Mouse (Mus musculus): Measurements from ENCODE around the gene Gm17617.
"Not testable (repeated sequence)": the region's sequence is repeated elsewhere in the genome, so short reads cannot be mapped to it uniquely, and the experiment has no call there.

Gene Gm17617

DNA sequence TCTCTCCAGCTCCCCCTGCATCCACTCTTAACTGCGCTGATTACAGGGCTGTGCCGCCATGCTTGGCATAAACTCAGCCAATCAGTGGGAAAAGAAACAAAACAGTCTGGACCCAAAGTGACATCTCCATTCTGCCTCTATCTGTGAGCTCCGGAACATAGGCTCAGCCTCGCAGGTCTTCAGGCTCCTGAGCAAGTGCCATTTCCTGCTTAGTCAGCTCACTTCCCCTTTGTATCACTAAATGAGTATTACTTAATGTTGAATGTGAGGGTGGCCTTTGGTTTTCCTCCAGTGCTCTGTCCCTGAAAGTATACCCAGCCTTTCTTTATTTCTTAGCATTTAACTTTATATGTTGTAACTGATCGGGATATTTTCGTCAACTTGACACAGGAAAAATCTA lies 8.4 kb downstream of the Gm17617 start:
- DNase-seq, result no peak

DNA sequence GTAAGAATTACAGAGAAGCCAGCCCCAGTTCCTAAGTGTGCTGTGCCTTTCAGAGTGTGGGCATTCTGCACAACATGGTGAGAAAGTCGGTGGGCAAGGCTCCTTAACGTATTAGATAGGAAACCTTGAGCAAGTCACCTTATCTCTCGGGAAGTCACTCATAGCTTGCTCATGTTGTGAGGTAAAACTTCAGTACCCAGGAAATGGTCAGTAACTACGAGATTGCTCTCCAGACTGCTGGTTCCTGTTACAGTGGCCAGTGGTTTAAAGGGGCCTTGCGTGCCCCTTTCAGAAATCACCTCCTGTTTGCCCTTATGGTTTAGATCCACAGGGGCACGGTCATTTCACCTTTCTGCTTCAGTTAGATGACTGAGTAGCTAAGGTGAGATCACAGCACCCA lies 19.0 kb downstream of the Gm17617 start:
- no peak for DNase-seq

DNA sequence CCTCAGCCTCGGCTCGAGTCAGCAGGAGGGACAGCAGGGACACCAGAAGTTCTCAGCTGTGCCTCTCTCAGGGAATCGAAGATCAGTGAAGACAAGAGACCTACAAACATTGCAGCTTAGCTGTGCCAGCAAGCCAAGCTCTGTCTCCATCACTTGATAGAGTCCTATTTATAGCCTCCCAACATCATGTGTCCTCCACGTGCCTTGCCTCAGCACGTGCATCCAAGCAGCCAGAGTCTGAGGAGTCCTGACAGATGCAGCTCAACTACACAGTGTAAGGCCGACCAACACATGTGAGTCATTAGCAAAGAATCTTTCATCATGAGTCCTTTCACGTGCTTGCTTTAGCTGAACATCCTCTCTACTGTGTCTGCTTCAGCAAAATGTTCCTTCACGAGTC lies 25.7 kb downstream of the Gm17617 start:
- peak; percentile 44 for DNase-seq

DNA sequence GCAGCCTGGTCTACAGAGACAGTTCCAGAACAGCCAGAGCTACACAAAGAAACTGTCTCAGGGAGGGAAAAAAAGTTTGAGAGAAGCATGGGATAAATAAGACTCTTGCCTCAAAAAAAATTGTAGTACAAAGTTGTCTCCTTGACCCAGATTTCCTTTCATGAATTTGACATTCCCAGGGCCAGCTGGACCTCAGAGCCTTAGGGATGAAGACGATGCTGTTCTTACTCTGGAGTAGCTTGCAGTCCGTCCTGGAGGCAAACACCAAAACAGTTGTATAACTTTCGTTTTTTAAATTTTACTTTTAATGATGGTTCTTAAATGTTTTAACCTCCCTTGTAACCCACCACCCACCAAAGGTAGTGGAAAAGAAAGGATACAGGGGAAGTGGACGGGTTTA lies 26.2 kb downstream of the Gm17617 start:
- DNase-seq, result no peak

DNA sequence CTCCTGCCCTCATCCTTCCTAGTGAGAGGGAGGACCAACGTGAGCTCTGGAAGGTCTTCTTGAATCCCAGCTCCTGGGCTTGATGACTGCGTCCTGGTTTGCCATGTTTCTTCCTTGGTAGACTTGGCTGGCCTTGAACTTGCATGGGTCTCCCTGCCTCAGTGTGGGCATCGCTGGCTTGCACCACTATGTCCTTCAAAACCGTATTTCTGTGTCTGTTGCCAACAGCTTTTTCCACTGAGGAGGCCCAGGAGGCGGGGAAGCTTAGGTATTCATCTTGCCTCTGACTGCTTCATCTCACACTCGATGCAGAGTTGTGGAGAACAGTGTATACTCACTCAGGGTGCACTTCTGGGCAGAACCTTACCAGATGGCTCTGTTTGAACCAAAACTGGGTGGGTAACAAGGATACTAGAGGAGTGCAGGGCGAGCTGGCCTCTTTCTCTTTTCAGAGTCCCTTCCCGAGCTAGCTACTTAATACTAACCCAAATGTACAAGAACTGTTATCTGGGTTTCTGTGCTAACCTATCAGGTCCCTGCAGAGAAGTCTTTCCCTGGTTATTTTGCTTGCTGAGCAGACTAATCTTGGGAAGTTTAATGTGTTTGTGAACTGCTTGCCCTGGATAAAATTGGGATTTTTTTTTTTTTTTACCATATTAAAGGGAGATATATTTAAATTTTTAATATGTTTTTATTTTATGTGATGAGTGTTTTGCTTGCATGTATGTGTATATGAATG lies 27.2 kb downstream of the Gm17617 start:
- peak; percentile 7 for DNase-seq

DNA sequence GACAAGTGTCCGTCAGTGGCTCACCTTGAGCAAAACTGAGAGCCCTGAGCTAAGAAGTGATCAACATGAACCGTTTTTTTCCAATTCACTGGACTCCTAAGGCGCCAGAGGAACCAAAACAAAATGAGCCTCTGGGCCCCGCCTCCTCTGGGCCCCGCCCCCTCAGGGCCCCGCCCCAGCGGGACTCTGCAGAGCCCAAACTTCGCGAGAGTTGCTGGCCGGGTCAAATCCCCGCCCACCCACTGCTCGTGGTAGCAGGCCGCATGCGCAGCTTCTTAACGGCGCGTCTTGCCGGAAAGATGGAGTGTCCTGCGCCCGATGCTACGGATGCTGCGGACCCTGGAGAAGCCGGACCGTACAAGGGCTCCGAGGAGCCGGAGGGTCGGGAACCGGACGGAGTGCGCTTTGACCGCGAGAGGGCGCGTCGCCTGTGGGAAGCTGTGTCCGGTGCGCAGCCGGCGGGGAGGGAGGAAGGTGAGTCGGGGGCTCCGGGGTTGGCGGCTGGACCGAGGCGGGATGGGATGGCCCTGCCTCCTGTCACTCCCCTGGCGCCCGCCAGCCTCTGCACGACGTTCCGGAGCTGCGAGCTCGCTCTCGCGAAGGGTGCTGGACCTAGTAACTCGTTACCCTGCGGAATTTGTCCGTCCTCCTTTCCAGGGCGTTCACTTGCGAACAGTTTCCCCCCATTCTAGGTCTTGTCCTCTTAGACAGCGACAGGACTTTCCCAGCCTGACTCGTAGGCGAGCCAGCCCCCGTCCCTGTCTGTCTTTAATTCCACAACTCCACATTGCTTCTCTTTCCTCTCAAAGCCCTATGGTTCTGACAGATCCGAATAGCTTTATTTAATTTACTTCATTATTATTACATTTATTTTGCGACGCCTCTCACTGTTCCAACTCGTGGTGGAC lies 28.0 kb downstream of the Gm17617 start, which contains the start of gene Zfp346:
Gene Zfp346 (plus strand): TSS at position 267 of the 908 bp plus-strand sequence.
- DNase-seq, result peak; percentile 98

DNA sequence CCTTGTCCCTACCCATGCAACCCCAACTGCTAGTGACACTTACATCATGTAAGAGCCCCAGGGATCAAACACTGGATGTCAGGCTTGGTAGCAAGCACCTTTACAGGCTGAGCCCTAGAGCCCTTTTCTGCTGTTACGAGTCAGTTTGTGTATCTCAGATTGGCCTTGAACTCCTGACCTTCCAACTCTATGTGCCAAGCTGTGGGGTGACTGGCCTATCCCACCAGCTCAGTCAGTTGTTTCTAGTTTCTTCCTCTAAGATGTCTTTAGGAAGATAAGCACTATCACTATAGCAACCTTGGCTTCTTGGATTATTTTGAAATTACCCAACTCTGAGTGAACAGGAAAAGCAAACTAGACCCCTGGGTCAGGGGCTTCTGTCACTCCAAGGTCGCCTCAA lies 30.0 kb downstream of the Gm17617 start:
- no peak for DNase-seq

DNA sequence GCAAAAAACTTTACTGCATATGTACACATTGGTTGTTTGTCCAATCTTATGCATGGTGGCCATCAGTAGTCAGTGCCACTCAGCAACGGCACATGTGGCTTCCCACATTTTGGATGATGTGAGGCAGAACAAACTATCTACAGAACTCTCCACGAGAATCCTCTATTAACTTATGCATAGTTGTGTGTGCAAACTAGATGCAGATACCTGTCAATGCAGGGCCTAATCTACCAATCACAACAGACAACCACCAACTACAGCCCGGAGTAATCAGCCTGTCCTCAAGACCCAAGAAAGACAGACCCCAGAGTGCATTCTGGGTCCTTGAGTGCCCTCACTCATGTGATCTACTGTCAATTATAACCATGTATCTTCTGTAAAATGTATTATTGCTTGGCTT lies 31.0 kb downstream of the Gm17617 start:
- no peak for DNase-seq

DNA sequence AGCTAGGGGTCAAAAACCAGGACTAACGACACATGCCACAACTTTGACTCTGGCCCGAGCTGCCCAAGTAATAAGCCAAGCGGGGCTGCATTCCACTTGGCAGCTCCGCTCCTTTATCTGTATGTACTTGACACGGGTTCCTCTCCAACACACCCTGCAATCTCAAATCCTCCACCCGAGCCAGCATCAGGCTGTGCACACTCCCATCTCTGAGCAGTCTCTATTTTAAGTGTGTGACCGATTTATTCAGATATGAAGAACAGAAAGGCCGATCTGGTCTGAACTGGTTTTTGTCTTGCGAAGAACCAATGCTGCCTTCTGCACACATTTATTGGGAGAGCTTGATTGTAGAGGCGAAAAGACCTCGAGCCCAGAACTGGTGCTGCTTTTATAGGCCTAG lies 31.7 kb downstream of the Gm17617 start:
- DNase-seq, result no peak

DNA sequence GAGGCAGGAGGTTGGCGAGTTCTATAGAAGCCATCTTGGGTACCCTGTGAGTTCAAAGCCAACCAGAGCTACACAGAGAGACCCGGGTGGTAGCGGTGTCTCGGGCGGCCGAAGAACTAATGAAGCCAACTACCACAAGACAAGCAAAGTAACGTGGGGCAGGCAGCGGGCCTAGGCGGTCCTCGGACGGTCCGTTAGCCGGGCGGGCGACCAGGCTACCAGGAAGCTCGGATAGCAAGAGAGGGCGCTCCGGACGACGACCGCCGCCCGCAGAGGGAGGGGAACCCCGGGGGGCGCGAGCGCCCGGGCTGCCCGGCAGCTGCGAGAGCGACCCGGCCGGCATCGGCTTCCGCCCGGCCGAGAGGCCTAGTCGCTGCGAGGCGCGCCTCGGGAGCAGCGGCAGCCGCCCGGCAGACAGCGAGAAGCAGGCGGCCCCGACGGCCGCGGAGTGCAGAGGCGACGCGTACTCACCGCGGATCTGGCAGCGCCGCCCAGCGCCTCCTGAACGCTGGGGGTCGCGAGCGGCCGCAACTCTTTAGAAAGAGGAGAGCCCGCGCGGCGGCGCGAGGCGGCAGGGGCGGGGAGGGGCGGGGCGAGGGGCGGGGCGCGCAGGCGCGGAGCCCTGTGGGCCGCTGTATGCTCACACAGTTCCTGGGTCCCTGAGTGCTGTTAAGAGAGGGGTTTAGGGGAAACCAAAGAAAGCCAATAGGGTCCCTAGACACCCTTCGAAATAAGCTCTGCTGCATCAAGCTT lies 33.4 kb downstream of the Gm17617 start, which contains the start of gene Uimc1:
Gene Uimc1 (minus strand): TSS at position 575 of the 753 bp plus-strand sequence.
- peak; percentile 85 for DNase-seq

DNA sequence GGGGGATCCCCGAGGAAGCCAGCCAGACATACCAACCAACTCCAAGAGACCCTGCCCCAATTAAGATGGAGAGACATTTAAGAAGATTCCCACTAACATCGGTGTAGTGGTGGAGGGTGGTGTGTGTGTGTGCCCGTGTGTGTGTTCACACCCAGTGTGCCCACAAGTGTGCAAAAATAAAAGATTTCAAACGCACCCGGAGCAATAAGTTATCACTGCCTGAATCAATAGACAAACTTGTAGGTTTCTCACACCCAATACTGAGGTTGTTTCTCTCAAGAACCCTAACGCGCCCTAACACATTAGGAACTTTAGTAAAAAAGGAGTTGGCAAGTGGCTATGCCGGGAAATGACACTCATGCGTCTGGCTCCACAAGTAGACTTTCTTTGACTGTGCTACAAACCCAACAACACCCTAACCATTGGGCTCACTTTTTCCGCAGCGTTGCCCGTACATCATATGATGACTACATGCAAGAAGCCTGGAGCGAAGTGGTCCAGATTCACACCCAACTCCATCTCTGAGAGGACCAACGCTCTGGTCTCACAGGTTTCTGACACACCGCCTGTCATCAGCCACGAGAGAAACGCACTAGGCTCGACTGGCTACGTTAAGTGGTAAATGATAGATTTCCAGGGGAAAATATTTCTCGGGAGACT lies 34.2 kb downstream of the Gm17617 start:
- no peak for DNase-seq

DNA sequence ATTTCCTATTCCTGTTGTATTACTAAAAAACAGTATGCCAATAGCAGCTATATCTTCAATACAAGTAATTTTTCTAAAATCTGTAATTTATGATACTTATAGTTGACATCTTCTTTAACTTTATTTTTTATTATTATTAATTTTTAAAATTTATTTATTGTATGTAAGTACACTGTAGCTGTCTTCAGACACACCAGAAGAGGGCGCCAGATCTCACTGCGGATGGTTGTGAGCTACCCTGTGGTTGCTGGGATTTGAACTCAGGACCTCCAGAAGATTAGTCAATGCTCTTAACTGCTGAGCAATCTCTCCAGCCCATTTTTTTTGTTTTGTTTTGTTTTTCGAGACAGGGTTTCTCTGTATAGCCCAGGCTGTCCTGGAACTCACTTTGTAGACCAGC lies 35.5 kb downstream of the Gm17617 start:
- not testable (repeated sequence) for DNase-seq

DNA sequence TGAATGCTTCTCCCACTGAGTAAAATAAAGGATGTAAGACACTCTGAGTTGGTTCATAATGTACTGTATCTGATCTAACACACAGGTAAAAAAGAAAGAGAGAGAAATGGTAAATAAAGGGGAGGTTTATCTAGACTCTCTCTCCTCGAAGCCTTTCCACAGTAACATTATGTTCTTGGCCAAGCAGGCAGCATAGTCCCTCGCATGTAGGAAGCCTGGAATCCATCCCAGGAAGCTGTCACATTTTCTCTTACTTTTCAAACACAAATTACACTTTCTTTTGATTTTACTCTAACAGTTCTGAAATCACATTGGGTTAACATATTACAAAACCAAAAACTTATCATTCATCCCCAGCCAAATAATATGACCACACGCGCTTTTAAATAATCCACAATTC lies 40.8 kb downstream of the Gm17617 start:
- DNase-seq, result peak; percentile 52
